Mouse (Mus musculus) limb, embryonic 14.5 days (tissue): ENCODE measurements around the gene Ptger3. TPM values are rescaled to one million over a fixed set of nuclear protein-coding genes. Genes with fewer than 3 reads are reported as not detected.
A peak's percentile ranks its signal among the peaks of the same experiment; 100 is the strongest.

Source experiments
- ATAC-seq: fragments of 200-750 bp; cut with Nextera tagmentation; 2 replicates; pipeline ENCODE4 v1.8.0; 2017; ENCODE audit warnings: low read depth, moderate number of reproducible peaks, moderate TSS enrichment; ENCODE audit not compliant: low FRiP score
- DNase-seq: peaks from one replicate; pipeline ENCODE4 v3.0.0-alpha.2; 2015; ENCODE audit warnings: low spot score
- H3K27ac ChIP-seq: fragments of 300-500 bp; sonication (generic); replicated peaks from 2 replicates; pipeline ENCODE4 v1.5.1; 2014; ENCODE audit warnings: low read depth, mild to moderate bottlenecking, low read length, moderate library complexity, mixed read lengths
- H3K27me3 ChIP-seq: fragments of 300-500 bp; sonication (generic); 2 replicates; pipeline ENCODE4 v1.6.1; 2014; ENCODE audit warnings: low read length, mixed read lengths; ENCODE audit not compliant: control insufficient read depth, insufficient read depth
- H3K36me3 ChIP-seq: fragments of 300-500 bp; sonication (generic); 2 replicates; pipeline ENCODE4 v1.6.1; 2014; ENCODE audit warnings: mild to moderate bottlenecking, low read length, moderate library complexity, mixed read lengths; ENCODE audit not compliant: control insufficient read depth, insufficient read depth
- H3K4me1 ChIP-seq: fragments of 300-500 bp; sonication (generic); 2 replicates; pipeline ENCODE4 v1.6.1; 2014; ENCODE audit warnings: antibody characterized with exemption, low read length, mixed read lengths; ENCODE audit not compliant: control insufficient read depth, insufficient read depth
- H3K4me2 ChIP-seq: fragments of 300-500 bp; sonication (generic); replicated peaks from 2 replicates; pipeline ENCODE4 v1.6.1; 2014; ENCODE audit warnings: low read depth, mild to moderate bottlenecking, low read length, moderate library complexity; ENCODE audit not compliant: severe bottlenecking
- H3K4me3 ChIP-seq: fragments of 300-500 bp; sonication (generic); replicated peaks from 2 replicates; pipeline ENCODE4 v1.5.1; 2014; ENCODE audit warnings: low read length
- H3K9ac ChIP-seq: fragments of 300-500 bp; sonication (generic); 2 replicates; pipeline ENCODE4 v1.6.1; 2014; ENCODE audit warnings: mild to moderate bottlenecking, low read depth, low read length, moderate library complexity; ENCODE audit not compliant: severe bottlenecking
- H3K9me3 ChIP-seq: fragments of 300-500 bp; sonication (generic); 2 replicates; pipeline ENCODE4 v1.6.1; 2016; ENCODE audit warnings: low read length; ENCODE audit not compliant: control insufficient read depth
- POLR2A ChIP-seq: fragments of 200-500 bp; IDR thresholded peaks from 2 replicates; pipeline ENCODE4 v1.8.0; 2012; ENCODE audit warnings: inconsistent platforms, mild to moderate bottlenecking, moderate library complexity, borderline replicate concordance; ENCODE audit not compliant: insufficient read depth, insufficient read length; ENCODE audit errors: extremely low read depth
- WGBS: fragments of 180-500 bp; shearing (Covaris S2); extraction: QIAGEN DNeasy Blood & Tissue Kit; methylation state at CpG from one replicate; pipeline ENCODE4 v1.1.7; 2014; 5-methylcytosine and 5-hydroxymethylcytosine counted together
- polyA plus RNA-seq, 2 experiments: library from polyadenylated mRNA; depleted of rRNA in 1 of 2; stranded (reverse) in 1 of 2; unstranded in 1 of 2; fragments of >200 nt; fragmentation: Nextera tagmentation in 1 of 2; extraction: Ambion mirVana in 1 of 2; gene quantifications; 2 replicates each; pipeline versions ENCODE4 v1.2.1 to v1.2.3; 2012 to 2014

The Ptger3 gene
- polyA plus RNA-seq (2012; rRNA removed) = 3.7 and 4.7 TPM in 2 replicates
- 8.6 and 9.6 TPM in 2 replicates for polyA plus RNA-seq (2014; fragmentation: Nextera tagmentation; extraction: Ambion mirVana)

DNA sequence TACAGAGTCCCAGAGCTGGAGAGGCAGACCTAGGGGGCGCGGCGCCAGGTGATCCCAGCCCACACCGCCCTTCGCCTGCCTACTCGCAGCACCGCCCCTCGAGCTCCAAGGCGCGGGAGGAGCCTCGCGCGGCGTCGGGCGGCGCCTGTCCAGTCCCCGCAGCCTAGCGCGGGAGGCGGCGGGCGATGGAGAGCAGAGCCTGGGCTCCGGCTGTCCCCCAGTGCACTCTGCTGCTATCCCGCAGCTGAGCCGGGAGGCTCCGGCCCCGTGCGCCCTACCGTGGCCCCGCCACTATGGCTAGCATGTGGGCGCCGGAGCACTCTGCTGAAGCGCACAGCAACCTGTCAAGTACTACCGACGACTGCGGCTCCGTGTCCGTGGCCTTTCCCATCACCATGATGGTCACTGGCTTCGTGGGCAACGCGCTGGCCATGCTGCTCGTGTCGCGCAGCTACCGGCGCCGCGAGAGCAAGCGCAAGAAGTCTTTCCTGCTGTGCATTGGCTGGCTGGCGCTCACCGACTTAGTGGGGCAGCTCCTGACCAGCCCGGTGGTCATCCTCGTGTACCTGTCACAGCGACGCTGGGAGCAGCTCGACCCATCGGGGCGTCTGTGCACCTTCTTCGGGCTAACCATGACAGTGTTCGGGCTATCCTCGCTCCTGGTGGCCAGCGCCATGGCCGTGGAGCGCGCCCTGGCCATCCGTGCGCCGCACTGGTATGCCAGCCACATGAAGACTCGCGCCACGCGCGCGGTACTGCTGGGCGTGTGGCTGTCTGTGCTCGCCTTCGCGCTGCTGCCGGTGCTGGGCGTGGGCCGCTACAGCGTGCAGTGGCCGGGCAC is at the start of gene Ptger3:
TSS of gene Ptger3 (plus strand) at position 168 of the 841 bp plus-strand sequence.
- H3K9ac ChIP-seq = peak within 1 kb of the TSS; percentile 40
- peaks cover 33% of the 10 kb centered on the region for H3K27me3 ChIP-seq
- peak within 1 kb of the TSS; percentile 93 for H3K4me2 ChIP-seq
- ATAC-seq = peak; percentile 48
- peak within 1 kb of the TSS; percentile 47 for H3K4me3 ChIP-seq
- H3K36me3 ChIP-seq = no peaks in the 10 kb centered on the region
- TF ChIP-seq POLR2A = no peak
- no peak within 1 kb of the TSS for H3K27ac ChIP-seq
- DNase-seq = peak; percentile 51
- H3K9me3 ChIP-seq = no peaks in the 10 kb centered on the region
- H3K4me1 ChIP-seq = peaks cover 10% of the 10 kb centered on the region; the same call in 1 of the 2 replicates
- WGBS = 2% methylated on average over 68 of the region's 84 CpGs

DNA sequence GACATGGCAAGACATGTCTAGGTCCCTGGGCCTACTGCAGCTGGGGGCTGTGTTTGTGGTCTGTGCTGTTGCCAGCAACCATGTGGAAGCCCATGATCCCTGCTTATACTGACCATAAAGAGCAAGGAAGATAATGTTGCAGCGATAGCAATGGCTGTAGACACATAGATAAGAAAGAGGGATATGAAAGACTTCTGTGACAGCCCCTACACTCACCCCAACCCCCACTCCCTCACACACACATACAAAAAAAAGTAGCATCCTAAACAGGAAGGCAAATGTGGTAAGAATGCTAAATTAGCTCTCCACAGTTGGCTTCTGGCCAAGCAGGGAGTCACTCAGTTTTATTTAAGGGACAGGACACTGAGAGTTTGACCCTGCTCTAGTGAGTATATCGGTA is 48.7 kb upstream of the Ptger3 start:
- no peak overlapping the region for H3K4me2 ChIP-seq
- H3K36me3 ChIP-seq = no peaks in the 10 kb centered on the region
- no peak overlapping the region for H3K4me3 ChIP-seq
- 81% methylated on average over 2 of the region's 2 CpGs for WGBS
- no peak overlapping the region for H3K9ac ChIP-seq
- no peaks in the 10 kb centered on the region for H3K9me3 ChIP-seq
- peaks cover 4% of the 10 kb centered on the region; the same call in 1 of the 2 replicates for H3K4me1 ChIP-seq
- no peaks in the 10 kb centered on the region for H3K27me3 ChIP-seq
- no peak overlapping the region for H3K27ac ChIP-seq
- ATAC-seq (no peak), DNase-seq (no peak)
- no peak for TF ChIP-seq POLR2A

DNA sequence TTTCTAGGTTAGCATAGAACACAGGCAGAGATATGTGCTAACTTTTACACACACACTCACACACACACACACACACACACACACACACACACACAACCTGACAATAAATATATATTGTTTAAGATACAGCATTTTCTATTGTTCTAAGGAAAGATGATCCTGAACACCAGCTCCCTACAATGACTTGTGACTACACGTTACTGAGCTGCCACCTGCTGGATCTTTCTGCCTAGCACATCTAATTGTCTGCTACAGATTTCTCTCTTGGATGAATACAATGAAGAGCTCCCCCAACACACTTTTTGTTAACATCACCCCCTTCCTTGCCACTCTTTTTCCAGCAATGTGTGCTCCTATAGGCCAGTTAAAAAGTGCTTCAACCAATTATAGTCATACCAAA is 46.3 kb upstream of the Ptger3 start:
- Histone ChIP-seq H3K4me1 (no peaks in the 10 kb centered on the region), H3K27ac (no peak overlapping the region), H3K4me2 (no peak overlapping the region), H3K36me3 (no peaks in the 10 kb centered on the region), H3K9me3 (no peaks in the 10 kb centered on the region), H3K9ac (no peak overlapping the region), H3K4me3 (no peak overlapping the region), H3K27me3 (no peaks in the 10 kb centered on the region)
- ATAC-seq (no peak), DNase-seq (peak; percentile 74)
- TF ChIP-seq POLR2A = no peak
- WGBS = 4% methylated on average over 1 of the region's 1 CpGs

DNA sequence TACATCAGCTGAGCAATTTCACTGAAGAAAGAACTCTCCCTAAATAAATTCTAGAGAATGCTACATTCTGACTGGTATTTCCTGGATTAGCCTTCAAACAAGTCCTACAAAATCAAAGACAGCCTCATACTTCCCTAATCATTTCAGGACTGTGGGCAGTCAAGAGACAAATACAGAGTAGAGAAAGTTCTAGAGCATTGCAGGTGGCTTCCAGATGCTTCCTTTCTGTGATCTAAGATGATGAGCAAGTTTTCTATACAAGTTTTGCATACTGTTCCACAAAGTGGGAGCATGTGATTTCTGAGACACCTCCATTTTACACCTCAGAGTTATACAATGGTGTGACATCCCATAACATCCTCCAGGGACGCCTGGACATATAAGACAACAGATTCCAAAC is 42.9 kb upstream of the Ptger3 start:
- H3K27ac ChIP-seq = no peak overlapping the region
- no peaks in the 10 kb centered on the region for H3K9me3 ChIP-seq
- H3K9ac ChIP-seq = no peak overlapping the region
- no peak overlapping the region for H3K4me3 ChIP-seq
- H3K4me2 ChIP-seq = no peak overlapping the region
- ATAC-seq = no peak
- no peak for TF ChIP-seq POLR2A
- no peaks in the 10 kb centered on the region for H3K27me3 ChIP-seq
- H3K36me3 ChIP-seq = no peaks in the 10 kb centered on the region
- no peak for DNase-seq
- H3K4me1 ChIP-seq = no peaks in the 10 kb centered on the region
- WGBS = 26% methylated on average over 1 of the region's 1 CpGs

DNA sequence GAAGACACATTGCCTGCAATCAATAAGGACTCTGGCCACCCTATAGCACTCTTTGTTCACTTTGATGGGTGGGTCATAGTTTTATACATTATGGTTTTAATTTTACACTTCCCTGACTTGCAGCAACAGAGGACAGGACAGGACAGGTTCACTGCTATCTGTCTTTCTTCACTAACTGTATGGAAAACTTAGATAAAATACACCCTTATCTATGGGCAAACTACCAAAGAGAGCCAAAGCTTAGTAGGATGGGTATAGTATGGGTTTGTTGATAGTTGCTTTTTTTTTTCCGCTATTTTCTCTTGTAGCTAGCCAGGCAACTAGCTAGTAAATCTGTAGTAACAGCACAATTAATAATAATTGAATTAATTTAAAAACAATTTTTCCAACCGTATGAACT is 35.1 kb upstream of the Ptger3 start:
- peaks cover 4% of the 10 kb centered on the region; the same call in 1 of the 2 replicates for H3K36me3 ChIP-seq
- ATAC-seq (no peak), DNase-seq (no peak)
- WGBS = 77% methylated on average over 2 of the region's 2 CpGs
- H3K9ac ChIP-seq = no peak overlapping the region
- no peaks in the 10 kb centered on the region for H3K9me3 ChIP-seq
- no peak for TF ChIP-seq POLR2A
- H3K4me3 ChIP-seq = no peak overlapping the region
- peaks cover 10% of the 10 kb centered on the region; the same call in 1 of the 2 replicates for H3K27me3 ChIP-seq
- H3K4me1 ChIP-seq = peaks cover 8% of the 10 kb centered on the region; the same call in 1 of the 2 replicates
- no peak overlapping the region for H3K4me2 ChIP-seq
- no peak overlapping the region for H3K27ac ChIP-seq
